Mouse (Mus musculus) midbrain, embryonic 12.5 days (tissue): ENCODE measurements around the gene Gbp5. TPM values are rescaled to one million over a fixed set of nuclear protein-coding genes. Genes with fewer than 3 reads are reported as not detected.
A peak's percentile ranks its signal among the peaks of the same experiment; 100 is the strongest.
"Not testable (repeated sequence)": the region's sequence is repeated elsewhere in the genome, so short reads cannot be mapped to it uniquely, and the experiment has no call there.

Experiments used
- ATAC-seq: fragments of 200-750 bp; cut with Nextera tagmentation; 2 replicates; pipeline ENCODE4 v1.8.0; 2017; ENCODE audit warnings: low read depth, moderate TSS enrichment, moderate library complexity; ENCODE audit not compliant: low FRiP score
- H3K27ac ChIP-seq: fragments of 300-500 bp; sonication (generic); replicated peaks from 2 replicates; pipeline ENCODE4 v1.5.1; 2016; ENCODE audit warnings: mild to moderate bottlenecking
- H3K27me3 ChIP-seq: fragments of 300-500 bp; sonication (generic); 2 replicates; pipeline ENCODE4 v1.6.1; 2016; ENCODE audit warnings: mild to moderate bottlenecking
- H3K36me3 ChIP-seq: fragments of 300-500 bp; sonication (generic); 2 replicates; pipeline ENCODE4 v1.6.1; 2016
- H3K4me1 ChIP-seq: fragments of 300-500 bp; sonication (generic); 2 replicates; pipeline ENCODE4 v1.6.1; 2016
- H3K4me2 ChIP-seq: fragments of 300-500 bp; sonication (generic); replicated peaks from 2 replicates; pipeline ENCODE4 v1.6.1; 2016; ENCODE audit warnings: mild to moderate bottlenecking, moderate library complexity
- H3K4me3 ChIP-seq: fragments of 300-500 bp; sonication (generic); 2 replicates; pipeline ENCODE4 v1.5.1; 2016; ENCODE audit warnings: mild to moderate bottlenecking
- H3K9ac ChIP-seq: fragments of 300-500 bp; sonication (generic); replicated peaks from 2 replicates; pipeline ENCODE4 v1.6.1; 2016; ENCODE audit warnings: mild to moderate bottlenecking, moderate library complexity
- H3K9me3 ChIP-seq: fragments of 300-500 bp; sonication (generic); 2 replicates; pipeline ENCODE4 v1.6.1; 2016; ENCODE audit warnings: mild to moderate bottlenecking
- WGBS: fragments of 180-500 bp; shearing (Covaris S2); methylation state at CpG from one replicate; pipeline ENCODE4 v1.1.7; 2016; 5-methylcytosine and 5-hydroxymethylcytosine counted together
- polyA plus RNA-seq: library from polyadenylated mRNA; unstranded; fragments of >200 nt; fragmentation: Nextera tagmentation; extraction: Ambion mirVana; gene quantifications from 2 replicates; pipeline ENCODE4 v1.2.1, GENCODE M21; 2016

The Gbp5 gene
- polyA plus RNA-seq, 1 experiment from 2014 or later: not detected

DNA sequence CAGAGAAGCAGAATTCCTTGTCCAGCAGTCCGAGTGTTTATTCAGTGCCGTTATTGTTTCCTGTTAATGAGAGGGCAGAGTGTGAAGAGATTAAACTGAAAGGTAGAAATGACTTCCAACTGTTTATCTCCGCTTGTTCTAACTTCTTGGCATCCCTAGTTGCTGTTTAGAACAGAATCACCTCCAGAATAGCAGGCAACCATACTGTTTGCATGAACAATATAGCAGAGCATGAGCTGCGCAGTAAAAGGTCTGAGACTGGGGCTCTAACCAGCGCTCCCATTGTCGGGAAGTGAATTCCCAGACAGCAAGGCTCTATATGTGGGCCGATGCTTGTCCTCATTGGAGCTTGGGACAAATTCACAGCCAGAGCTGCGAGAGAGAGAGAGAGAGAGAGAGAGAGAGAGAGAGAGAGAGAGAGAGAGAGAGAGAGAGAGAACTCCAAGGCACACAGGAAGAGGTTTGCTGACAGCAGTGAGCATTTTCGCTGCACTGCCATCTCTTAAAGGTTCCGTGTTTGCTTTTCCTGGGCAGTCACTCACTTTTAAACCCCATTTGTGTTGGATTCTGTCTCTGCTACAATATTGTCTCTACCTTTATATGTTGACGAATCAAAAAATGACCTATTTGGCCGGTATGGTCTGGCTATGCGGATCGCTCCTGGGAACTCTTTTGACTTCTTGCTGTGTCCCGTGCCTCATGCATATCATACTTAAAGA is 3.5 kb downstream of the Gbp5 start:
- Histone ChIP-seq H3K36me3 (no peaks in the 10 kb centered on the region), H3K9me3 (no peaks in the 10 kb centered on the region), H3K4me2 (no peak overlapping the region), H3K4me3 (no peak overlapping the region), H3K4me1 (peaks cover 4% of the 10 kb centered on the region; the same call in 1 of the 2 replicates), H3K9ac (no peak overlapping the region), H3K27me3 (no peaks in the 10 kb centered on the region), H3K27ac (no peak overlapping the region)
- no peak for ATAC-seq
- 58% methylated on average over 15 of the region's 15 CpGs for WGBS

DNA sequence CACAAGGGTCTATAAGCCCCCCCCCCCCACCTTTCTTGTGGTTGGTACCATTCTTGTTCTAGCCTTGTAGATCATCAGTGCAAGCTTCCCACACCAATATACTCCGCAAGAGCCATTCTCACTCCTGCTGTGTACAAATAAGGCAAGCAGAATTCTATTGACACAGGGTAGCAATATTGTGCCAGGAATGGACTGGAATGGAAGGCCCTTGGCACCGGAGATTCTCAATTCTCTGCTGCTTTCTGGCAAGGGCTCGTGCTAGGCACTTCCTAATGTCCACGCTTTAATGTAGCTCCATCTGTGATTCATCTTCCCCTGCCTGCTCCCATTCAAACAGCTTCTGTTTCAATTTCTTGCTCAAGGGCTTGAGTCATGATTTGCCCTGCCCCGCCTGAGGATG is 5.2 kb downstream of the Gbp5 start:
- peaks cover 4% of the 10 kb centered on the region; the same call in 1 of the 2 replicates for H3K4me1 ChIP-seq
- H3K4me3 ChIP-seq: no peak overlapping the region
- no peaks in the 10 kb centered on the region for H3K9me3 ChIP-seq
- H3K27me3 ChIP-seq: no peaks in the 10 kb centered on the region
- H3K4me2 ChIP-seq: no peak overlapping the region
- ATAC-seq: no peak
- no peak overlapping the region for H3K27ac ChIP-seq
- 92% methylated on average over 5 of the region's 5 CpGs for WGBS
- H3K36me3 ChIP-seq: no peaks in the 10 kb centered on the region
- no peak overlapping the region for H3K9ac ChIP-seq

DNA sequence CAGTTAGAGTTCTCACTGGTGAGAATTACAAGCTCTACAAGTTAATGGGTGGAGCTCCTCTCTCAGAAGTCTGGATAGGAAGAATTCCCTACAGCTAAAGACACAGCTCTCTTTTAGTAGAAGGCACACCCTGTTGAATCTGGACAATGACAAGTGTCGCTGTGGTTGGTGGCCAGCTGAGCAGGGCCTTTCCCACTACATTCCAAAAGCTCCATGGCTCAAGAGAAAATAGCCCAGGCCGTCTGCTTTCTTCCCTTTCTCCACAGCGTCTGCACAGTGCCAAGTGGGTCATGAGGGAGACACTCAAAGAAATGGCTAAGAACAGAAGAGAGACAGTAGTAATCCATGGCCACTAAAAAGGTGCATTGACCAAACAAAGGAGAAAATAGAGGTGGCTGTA is 34.3 kb downstream of the Gbp5 start:
- Histone ChIP-seq H3K4me1 (0 out of 2 replicates have a peak, but pooled peaks cover 6% of the 10 kb centered on the region), H3K9ac (no peak overlapping the region), H3K4me2 (no peak overlapping the region), H3K27ac (no peak overlapping the region), H3K36me3 (no peaks in the 10 kb centered on the region), H3K9me3 (no peaks in the 10 kb centered on the region), H3K27me3 (peaks cover 10% of the 10 kb centered on the region; the same call in 1 of the 2 replicates), H3K4me3 (no peak overlapping the region)
- ATAC-seq: no peak
- WGBS: 53% methylated on average over 3 of the region's 3 CpGs

DNA sequence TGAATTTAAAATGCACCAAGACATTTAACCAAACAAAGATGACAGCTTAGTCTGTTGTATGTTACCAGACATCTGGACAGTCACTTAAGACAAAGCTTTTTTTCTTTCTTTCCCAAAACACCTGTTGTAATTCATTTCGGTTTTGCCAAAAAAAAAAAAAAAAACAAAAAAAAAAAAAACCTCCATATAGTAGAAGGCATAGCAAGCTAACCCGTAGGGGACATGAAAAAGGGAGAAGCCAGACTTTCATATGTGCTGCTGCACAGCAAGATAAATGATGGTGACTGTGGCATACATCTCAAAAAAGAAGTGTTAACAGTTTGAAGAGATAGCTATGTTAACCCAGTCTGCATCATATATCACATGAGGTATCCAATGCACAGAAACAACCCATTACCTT is 35.8 kb downstream of the Gbp5 start:
- Histone ChIP-seq H3K4me2 (peak overlapping the region; percentile 94), H3K36me3 (no peaks in the 10 kb centered on the region), H3K9ac (no peak overlapping the region), H3K27me3 (peaks cover 10% of the 10 kb centered on the region; the same call in 1 of the 2 replicates), H3K4me3 (peak overlapping the region; percentile 51; the same call in 1 of the 2 replicates), H3K4me1 (0 out of 2 replicates have a peak, but pooled peaks cover 6% of the 10 kb centered on the region), H3K9me3 (no peaks in the 10 kb centered on the region), H3K27ac (no peak overlapping the region)
- no peak for ATAC-seq
- 89% methylated on average over 2 of the region's 2 CpGs for WGBS

DNA sequence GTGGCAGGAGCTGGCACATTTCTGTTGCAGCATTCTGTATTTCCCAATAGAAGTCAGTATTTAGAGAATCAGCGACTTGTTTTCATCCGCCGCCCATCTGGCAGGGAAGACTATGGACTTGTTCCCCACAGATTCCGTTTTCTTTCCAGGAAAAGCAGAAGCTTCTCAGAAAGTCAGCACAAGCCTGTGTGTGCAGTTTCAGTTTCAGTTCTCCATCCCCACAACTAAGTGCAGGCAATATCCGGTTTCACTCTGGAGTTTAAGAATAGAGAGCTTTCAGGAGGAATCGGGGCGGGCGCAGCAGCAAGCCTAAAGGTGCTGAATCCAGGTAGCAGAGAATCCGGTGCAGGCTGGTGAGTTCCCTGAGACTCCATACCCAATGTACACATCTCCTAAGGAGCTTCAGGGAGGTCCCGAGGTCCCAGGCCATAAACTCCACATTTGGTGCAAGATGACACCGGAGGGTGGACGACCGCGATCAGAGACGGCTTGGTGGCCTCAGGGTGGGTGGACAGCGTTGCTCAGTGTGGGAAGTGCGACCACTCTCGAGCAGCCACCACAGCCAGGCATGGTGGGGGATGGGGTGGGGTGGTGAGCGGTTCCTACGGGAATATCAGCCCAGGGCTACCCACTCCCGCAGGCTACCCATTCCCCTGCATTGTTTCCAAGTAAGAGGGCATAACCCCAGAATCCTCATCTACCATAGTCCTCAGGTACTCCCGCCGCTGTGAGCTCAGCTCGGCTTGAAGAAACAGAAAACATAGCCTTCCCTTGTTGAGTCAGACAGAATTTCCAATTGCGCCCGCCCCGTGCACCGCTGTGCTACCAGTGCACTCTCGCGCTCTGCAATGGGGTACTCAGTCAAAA is 36.5 kb downstream of the Gbp5 start, which contains the start of gene Gbp7:
Gbp7 (plus strand) TSS at position 256 of the 867 bp plus-strand sequence.
- WGBS: 2% methylated on average over 30 of the region's 30 CpGs

DNA sequence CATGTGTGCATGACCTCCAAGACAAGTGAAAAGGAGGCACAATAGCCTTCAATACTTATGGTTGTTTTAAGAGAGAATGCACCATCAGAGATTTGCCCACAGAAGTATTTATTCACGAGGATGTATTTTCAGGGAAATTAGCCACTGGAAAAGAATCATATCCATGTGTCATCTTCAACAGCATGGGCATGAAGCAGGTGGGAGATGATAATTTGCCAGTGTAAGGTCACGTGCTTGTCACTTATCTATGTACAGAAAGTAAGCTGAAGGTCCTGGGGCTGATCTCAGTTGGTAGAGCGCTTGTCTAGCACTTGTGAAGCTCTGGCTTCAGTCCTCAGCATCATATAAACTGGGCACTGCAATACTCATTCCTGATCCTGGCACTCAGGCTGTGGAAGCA is 37.8 kb downstream of the Gbp5 start:
- H3K36me3 ChIP-seq: no peaks in the 10 kb centered on the region
- H3K4me3 ChIP-seq: no peak overlapping the region
- H3K9me3 ChIP-seq: no peaks in the 10 kb centered on the region
- no peak overlapping the region for H3K27ac ChIP-seq
- WGBS: 90% methylated on average over 3 of the region's 3 CpGs
- no peak overlapping the region for H3K4me2 ChIP-seq
- 0 out of 2 replicates have a peak, but pooled peaks cover 6% of the 10 kb centered on the region for H3K4me1 ChIP-seq
- no peak overlapping the region for H3K9ac ChIP-seq
- H3K27me3 ChIP-seq: peaks cover 10% of the 10 kb centered on the region; the same call in 1 of the 2 replicates
- no peak for ATAC-seq

More for the DNA sequence above, 36.5 kb downstream of the Gbp5 start, which contains the start of gene Gbp7:
- Histone ChIP-seq H3K36me3 (no peaks in the 10 kb centered on the region), H3K4me2 (peak within 1 kb of the TSS; percentile 94), H3K27me3 (peaks cover 10% of the 10 kb centered on the region; the same call in 1 of the 2 replicates), H3K9ac (peak within 1 kb of the TSS; percentile 56), H3K4me1 (0 out of 2 replicates have a peak, but pooled peaks cover 6% of the 10 kb centered on the region), H3K9me3 (no peaks in the 10 kb centered on the region), H3K27ac (no peak within 1 kb of the TSS), H3K4me3 (peak within 1 kb of the TSS; percentile 51)
- ATAC-seq: peak; percentile 84

DNA sequence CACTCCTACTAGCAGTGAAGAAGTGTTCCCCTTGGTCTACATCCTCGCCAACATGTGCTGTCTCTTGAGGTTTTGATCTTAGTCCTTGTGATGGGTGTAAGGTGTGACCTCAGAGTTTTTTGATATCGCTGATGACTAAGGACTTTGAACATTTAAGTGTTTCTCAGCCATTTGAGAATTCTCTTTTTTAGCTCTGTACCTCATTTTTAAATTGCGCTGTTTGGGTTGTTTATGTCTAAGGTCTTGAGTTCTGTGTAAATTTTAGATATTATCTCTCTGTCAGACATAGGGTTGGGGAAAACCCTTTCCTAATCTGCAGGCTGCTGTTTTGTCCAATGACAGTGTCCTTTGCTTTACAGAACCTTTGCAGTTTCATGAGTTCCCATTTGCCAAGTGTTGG is 39.4 kb downstream of the Gbp5 start:
- H3K4me3 ChIP-seq: no peak overlapping the region
- no peak for ATAC-seq
- no peaks in the 10 kb centered on the region for H3K9me3 ChIP-seq
- H3K27me3 ChIP-seq: peaks cover 10% of the 10 kb centered on the region; the same call in 1 of the 2 replicates
- no peak overlapping the region for H3K9ac ChIP-seq
- 0 out of 2 replicates have a peak, but pooled peaks cover 6% of the 10 kb centered on the region for H3K4me1 ChIP-seq
- 94% methylated on average over 3 of the region's 3 CpGs for WGBS
- H3K36me3 ChIP-seq: no peaks in the 10 kb centered on the region
- no peak overlapping the region for H3K27ac ChIP-seq
- H3K4me2 ChIP-seq: no peak overlapping the region

DNA sequence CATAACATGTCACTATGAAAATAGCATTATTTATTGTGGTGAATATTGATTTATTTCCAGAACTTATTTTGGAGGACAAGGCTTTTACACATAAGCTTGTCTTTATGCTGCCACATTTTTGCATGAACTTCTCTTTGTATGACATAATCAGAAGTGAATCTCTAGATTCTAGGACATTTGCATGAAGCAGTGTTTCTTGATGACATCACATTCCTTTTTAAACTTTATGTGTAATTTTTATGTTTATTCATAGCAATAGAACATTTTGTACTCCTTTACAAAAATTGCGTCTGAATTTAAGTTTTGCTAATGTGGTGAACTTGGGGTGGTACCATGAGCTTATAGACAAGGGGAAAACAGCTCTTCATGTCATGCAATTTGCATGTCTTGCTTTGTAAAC is 41.9 kb downstream of the Gbp5 start:
- ATAC-seq: no peak
- H3K27me3 ChIP-seq: 0 out of 2 replicates have a peak, but pooled peaks cover 10% of the 10 kb centered on the region
- no peak overlapping the region for H3K4me2 ChIP-seq
- 75% methylated on average over 1 of the region's 1 CpGs for WGBS
- no peaks in the 10 kb centered on the region for H3K4me1 ChIP-seq
- H3K4me3 ChIP-seq: no peak overlapping the region
- H3K27ac ChIP-seq: no peak overlapping the region
- H3K9me3 ChIP-seq: no peaks in the 10 kb centered on the region
- no peak overlapping the region for H3K9ac ChIP-seq
- H3K36me3 ChIP-seq: no peaks in the 10 kb centered on the region

DNA sequence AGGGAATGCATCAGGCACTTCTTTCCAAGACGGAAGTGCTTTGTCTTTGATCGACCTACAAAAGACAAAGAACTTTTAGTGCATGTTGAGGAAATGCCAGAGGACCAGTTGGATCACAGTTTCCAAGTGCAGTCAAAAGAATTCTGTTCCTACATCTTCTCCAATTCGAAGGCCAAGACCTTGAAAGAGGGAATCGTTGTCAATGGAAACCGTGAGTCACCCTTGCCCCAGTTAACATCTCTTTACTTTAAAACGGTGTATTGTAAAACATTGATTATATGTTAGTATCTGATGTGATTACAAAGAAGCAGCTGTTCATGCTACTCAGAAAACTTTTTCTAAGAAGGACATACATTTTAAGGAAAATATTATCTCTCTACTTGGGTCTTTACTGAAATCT is 47.6 kb downstream of the Gbp5 start:
- WGBS: 83% methylated on average over 6 of the region's 6 CpGs
- H3K9ac ChIP-seq: no peak overlapping the region
- no peaks in the 10 kb centered on the region for H3K27me3 ChIP-seq
- H3K4me2 ChIP-seq: no peak overlapping the region
- no peaks in the 10 kb centered on the region for H3K9me3 ChIP-seq
- H3K4me1 ChIP-seq: no peaks in the 10 kb centered on the region
- H3K27ac ChIP-seq: no peak overlapping the region
- no peak overlapping the region for H3K4me3 ChIP-seq
- no peaks in the 10 kb centered on the region for H3K36me3 ChIP-seq
- no peak for ATAC-seq

DNA sequence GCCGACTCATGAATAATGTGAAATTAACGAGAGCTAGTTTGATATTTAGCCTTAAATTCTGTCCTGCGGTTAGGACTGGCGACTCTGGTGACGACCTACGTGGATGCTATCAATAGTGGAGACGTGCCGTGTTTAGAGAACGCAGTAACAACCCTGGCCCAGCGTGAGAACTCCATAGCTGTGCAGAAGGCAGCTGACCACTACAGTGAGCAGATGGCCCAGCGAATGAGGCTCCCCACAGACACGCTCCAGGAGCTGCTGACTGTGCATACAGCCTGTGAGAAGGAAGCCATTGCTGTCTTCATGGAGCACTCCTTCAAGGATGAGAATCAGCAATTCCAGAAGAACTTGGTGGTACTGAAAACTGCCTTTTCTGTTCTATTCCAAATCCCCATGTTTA is 49.0 kb downstream of the Gbp5 start:
- not testable (repeated sequence) for H3K4me1 ChIP-seq, H3K4me3 ChIP-seq, H3K36me3 ChIP-seq, H3K9ac ChIP-seq, H3K9me3 ChIP-seq, H3K27me3 ChIP-seq, H3K4me2 ChIP-seq, H3K27ac ChIP-seq
- peak; percentile 58; the same call in 1 of the 2 replicates for ATAC-seq
- WGBS: 85% methylated on average over 12 of the region's 12 CpGs

DNA sequence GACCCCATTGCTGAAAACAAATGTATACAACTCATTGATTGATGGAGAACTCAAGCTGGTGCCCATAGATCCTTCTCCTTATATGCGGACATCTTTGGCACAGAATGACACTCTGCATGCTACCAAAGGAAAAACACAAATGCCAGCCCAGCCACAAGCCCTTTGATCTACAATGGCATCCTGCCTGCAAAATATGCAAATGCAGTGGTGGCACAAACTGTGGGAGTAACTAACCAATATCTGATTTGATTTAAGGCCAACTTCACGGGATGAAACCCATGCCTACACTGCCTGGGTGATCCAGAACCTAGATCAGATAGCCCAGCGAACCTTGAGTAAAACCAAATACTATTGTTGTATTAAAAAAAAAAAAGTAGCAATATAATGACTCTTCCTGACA is 52.9 kb downstream of the Gbp5 start:
- 88% methylated on average over 3 of the region's 3 CpGs for WGBS
- H3K9ac ChIP-seq: no peak overlapping the region

More for the DNA sequence above, 52.9 kb downstream of the Gbp5 start:
- Histone ChIP-seq H3K36me3 (no peaks in the 10 kb centered on the region), H3K27ac (no peak overlapping the region), H3K4me2 (no peak overlapping the region), H3K4me1 (no peaks in the 10 kb centered on the region), H3K27me3 (no peaks in the 10 kb centered on the region), H3K4me3 (no peak overlapping the region), H3K9me3 (no peaks in the 10 kb centered on the region)
- ATAC-seq: no peak
